Mouse (Mus musculus) intestine, embryonic 14.5 days (tissue): ENCODE data around the gene Spock1. TPM values are rescaled to one million over a fixed set of nuclear protein-coding genes. Genes with fewer than 3 reads are reported as not detected.
"Not testable (repeated sequence)": the region's sequence is repeated elsewhere in the genome, so short reads cannot be mapped to it uniquely, and the experiment has no call there.

Source experiments
- ATAC-seq: fragments of 200-750 bp; cut with Nextera tagmentation; replicated peaks from 2 replicates; pipeline ENCODE4 v1.8.0; 2017; ENCODE audit warnings: low read depth, moderate number of reproducible peaks, moderate TSS enrichment, moderate library complexity; ENCODE audit not compliant: low FRiP score, low TSS enrichment
- DNase-seq: peaks from one replicate; pipeline ENCODE4 v3.0.0-alpha.2; 2018; ENCODE audit warnings: low spot score
- H3K27ac ChIP-seq: fragments of 300-500 bp; sonication (generic); 2 replicates; pipeline ENCODE4 v1.5.1; 2014; ENCODE audit warnings: low read depth, mild to moderate bottlenecking, control low read depth
- H3K27me3 ChIP-seq: fragments of 300-500 bp; sonication (generic); replicated peaks from 2 replicates; pipeline ENCODE4 v1.6.1; 2014; ENCODE audit warnings: low read length, control low read depth; ENCODE audit not compliant: control insufficient read depth, insufficient read depth
- H3K36me3 ChIP-seq: fragments of 300-500 bp; sonication (generic); 2 replicates; pipeline ENCODE4 v1.6.1; 2014; ENCODE audit warnings: low read length, control low read depth; ENCODE audit not compliant: control insufficient read depth, insufficient read depth
- H3K4me1 ChIP-seq: fragments of 300-500 bp; sonication (generic); replicated peaks from 2 replicates; pipeline ENCODE4 v1.6.1; 2014; ENCODE audit warnings: low read length, control low read depth, mixed read lengths; ENCODE audit not compliant: control insufficient read depth, insufficient read depth
- H3K4me2 ChIP-seq: fragments of 300-500 bp; sonication (generic); 2 replicates; pipeline ENCODE4 v1.6.1; 2014; ENCODE audit warnings: low read length
- H3K4me3 ChIP-seq: fragments of 300-500 bp; sonication (generic); 2 replicates; pipeline ENCODE4 v1.5.1; 2014; ENCODE audit warnings: low read depth, low read length, control low read depth, mixed read lengths
- H3K9ac ChIP-seq: fragments of 300-500 bp; sonication (generic); 2 replicates; pipeline ENCODE4 v1.6.1; 2014; ENCODE audit warnings: mild to moderate bottlenecking, low read length
- H3K9me3 ChIP-seq: fragments of 300-500 bp; sonication (generic); 2 replicates; pipeline ENCODE4 v1.6.1; 2016; ENCODE audit warnings: low read length, control low read depth; ENCODE audit not compliant: control insufficient read depth
- WGBS: fragments of 180-500 bp; shearing (Covaris S2); extraction: QIAGEN DNeasy Blood & Tissue Kit; methylation state at CpG from one replicate; pipeline ENCODE4 v1.1.7; 2014; 5-methylcytosine and 5-hydroxymethylcytosine counted together
- polyA plus RNA-seq: library from polyadenylated mRNA; unstranded; fragments of >200 nt; fragmentation: Nextera tagmentation; extraction: Ambion mirVana; gene quantifications from 2 replicates; pipeline ENCODE4 v1.2.1, GENCODE M21; 2014

Spock1 gene
- polyA plus RNA-seq, 1 experiment from 2014 or later, result 5.1 TPM

DNA sequence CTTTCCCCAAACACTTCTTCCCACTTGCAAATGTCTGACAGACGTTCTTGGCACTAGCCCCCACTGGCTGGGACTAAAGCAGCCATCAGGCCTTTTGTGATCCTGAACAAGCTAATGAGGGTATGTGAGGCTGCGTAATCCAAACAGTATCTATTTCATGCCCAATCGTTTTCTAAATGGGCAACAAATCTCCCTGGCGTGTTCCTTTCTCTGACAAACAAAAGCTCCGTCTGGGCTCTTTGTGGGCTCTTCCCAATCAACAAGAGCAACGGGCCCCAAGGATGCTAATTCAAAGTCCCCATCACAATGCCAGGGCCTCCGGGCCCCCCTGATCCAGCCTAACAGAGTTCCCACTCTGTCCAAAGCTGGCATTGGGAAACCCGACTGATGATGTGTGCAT is 304.9 kb downstream of the Spock1 start:
- ATAC-seq (no peak), DNase-seq (no peak)
- H3K27ac ChIP-seq, result no peak overlapping the region
- WGBS, result 74% methylated on average over 8 of the region's 8 CpGs
- no peak overlapping the region for H3K9ac ChIP-seq
- no peaks in the 10 kb centered on the region for H3K9me3 ChIP-seq
- H3K36me3 ChIP-seq, result no peaks in the 10 kb centered on the region
- H3K27me3 ChIP-seq, result no peaks in the 10 kb centered on the region
- no peak overlapping the region for H3K4me2 ChIP-seq
- H3K4me1 ChIP-seq, result 0 out of 2 replicates have a peak, but pooled peaks cover 3% of the 10 kb centered on the region
- H3K4me3 ChIP-seq, result no peak overlapping the region

DNA sequence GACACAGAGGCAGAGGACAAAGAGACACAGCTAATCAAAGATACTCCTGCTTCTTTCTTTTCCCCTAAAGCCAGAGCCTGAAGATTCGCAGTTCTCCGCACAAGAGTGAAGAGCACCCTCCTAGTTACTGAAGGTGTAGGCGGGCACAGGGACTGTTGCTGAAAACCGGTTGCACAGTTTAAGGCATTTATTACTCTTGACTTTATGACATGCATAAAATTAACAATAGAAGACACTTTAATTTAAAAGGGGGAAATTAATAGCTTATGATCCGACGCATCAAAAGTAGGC is 312.4 kb downstream of the Spock1 start:
- ATAC-seq, result no peak
- Histone ChIP-seq H3K4me1 (no peaks in the 10 kb centered on the region), H3K27ac (no peak overlapping the region), H3K4me3 (no peak overlapping the region), H3K27me3 (no peaks in the 10 kb centered on the region), H3K4me2 (no peak overlapping the region), H3K9ac (no peak overlapping the region), H3K36me3 (no peaks in the 10 kb centered on the region), H3K9me3 (no peaks in the 10 kb centered on the region)
- no peak for DNase-seq
- WGBS, result 87% methylated on average over 6 of the region's 6 CpGs

DNA sequence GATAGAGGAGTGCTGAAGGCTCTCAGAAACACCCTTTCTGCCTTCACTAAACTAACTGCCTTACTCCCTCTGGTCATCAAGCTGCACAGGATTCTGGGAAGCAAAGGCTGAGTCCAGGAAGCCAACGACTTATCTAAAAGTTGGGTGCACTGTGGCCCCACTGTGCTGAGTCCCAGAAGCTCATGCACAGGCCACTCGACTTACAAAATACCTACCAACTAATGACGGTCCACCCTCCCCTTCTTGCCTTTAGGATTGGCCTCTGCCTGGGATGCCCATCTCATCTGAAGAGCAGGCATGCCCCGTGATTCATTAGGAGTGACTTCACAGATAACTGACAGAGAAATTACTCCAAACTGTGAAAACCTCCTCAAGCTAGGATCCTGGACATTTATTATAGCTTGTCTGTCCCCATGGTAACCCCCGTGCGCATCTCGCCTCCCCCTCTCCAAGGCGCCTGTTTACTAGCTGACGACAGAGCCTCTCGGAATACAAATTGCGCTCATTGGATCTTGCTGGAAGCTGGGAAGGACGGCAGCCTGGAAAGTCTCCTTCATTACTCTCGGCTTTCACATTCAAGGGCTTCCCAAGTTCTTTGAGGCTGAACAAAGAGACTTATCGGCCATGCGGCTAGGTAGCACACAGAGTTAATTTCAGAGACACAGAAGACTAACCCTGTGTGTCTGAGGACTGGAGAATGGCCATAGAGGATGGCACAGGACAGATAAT is 312.9 kb downstream of the Spock1 start:
- no peak overlapping the region for H3K4me2 ChIP-seq
- H3K9me3 ChIP-seq, result no peaks in the 10 kb centered on the region
- no peak overlapping the region for H3K4me3 ChIP-seq
- H3K4me1 ChIP-seq, result no peaks in the 10 kb centered on the region
- H3K9ac ChIP-seq, result no peak overlapping the region
- no peaks in the 10 kb centered on the region for H3K36me3 ChIP-seq
- H3K27ac ChIP-seq, result no peak overlapping the region
- no peaks in the 10 kb centered on the region for H3K27me3 ChIP-seq
- no peak for ATAC-seq
- no peak for DNase-seq
- 54% methylated on average over 15 of the region's 15 CpGs for WGBS

DNA sequence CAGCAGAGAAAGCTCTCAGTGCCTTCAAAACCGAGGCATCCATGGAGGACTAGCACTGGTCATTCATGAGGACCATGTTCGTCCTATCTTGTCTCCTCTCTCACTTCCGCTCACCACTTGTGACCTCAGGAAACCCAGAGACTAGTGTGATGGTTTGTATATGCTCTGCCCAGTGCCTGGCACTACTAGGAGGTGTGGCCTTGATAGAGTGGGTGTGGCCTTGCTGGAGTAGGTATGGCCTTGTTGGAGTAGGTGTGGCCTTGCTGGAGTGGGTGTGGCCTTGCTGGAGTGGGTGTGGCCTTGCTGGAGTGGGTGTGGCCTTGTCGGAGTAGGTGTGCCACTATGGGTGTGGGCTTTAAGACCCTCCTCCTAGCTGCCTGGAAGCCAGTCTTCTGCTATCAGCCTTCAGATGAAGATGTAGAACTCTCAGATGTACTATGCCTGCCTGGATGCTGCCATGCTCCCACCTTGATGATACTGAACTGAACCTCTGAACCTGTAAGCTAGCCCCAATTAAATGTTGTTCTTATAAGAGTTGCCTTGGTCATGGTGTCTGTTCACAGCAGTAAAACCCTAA is 318.7 kb downstream of the Spock1 start:
- not testable (repeated sequence) for H3K4me2 ChIP-seq, ATAC-seq, H3K27ac ChIP-seq, H3K9ac ChIP-seq, H3K4me1 ChIP-seq, DNase-seq, H3K27me3 ChIP-seq, H3K4me3 ChIP-seq, H3K36me3 ChIP-seq, H3K9me3 ChIP-seq
- WGBS, result 89% methylated on average over 4 of the region's 4 CpGs

DNA sequence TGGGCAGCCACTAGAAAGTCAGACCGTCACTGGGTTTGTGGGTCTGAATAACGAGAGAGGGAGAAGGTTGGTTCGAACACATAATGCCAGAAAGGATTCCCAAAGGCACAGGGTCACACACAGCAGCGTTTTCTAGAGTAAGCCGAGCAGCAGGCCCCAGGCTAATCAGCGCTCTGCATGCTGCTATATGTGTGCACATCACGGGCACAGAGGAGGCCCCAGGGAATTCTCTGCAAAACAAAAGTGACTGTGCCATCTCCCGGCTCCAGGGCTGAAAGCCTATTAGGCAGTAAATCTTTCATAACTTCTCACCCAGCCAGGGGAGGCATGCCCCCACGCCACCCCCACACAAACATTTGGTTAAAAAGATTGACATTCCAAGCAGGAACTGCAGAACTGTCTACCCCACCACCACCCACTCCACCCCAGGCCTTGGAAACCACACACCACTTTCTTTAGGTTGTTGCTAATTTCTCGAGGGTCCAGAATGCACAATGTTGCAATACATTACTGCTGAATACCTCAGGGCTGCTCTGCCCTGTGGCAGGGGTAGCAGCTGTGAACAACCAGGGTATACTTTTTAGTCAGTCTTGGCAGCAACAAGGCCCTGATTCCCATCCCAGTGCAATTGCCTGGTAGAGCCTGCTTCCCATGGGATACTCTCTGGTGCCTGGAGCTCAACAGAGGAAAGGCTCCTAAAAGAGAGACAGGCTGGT is 319.4 kb downstream of the Spock1 start:
- ATAC-seq, result no peak
- WGBS, result 50% methylated on average over 10 of the region's 10 CpGs
- DNase-seq, result no peak
- no peak overlapping the region for H3K27ac ChIP-seq
- no peaks in the 10 kb centered on the region for H3K4me1 ChIP-seq
- H3K9me3 ChIP-seq, result no peaks in the 10 kb centered on the region
- H3K27me3 ChIP-seq, result no peaks in the 10 kb centered on the region
- H3K9ac ChIP-seq, result no peak overlapping the region
- no peak overlapping the region for H3K4me3 ChIP-seq
- H3K36me3 ChIP-seq, result no peaks in the 10 kb centered on the region
- no peak overlapping the region for H3K4me2 ChIP-seq

DNA sequence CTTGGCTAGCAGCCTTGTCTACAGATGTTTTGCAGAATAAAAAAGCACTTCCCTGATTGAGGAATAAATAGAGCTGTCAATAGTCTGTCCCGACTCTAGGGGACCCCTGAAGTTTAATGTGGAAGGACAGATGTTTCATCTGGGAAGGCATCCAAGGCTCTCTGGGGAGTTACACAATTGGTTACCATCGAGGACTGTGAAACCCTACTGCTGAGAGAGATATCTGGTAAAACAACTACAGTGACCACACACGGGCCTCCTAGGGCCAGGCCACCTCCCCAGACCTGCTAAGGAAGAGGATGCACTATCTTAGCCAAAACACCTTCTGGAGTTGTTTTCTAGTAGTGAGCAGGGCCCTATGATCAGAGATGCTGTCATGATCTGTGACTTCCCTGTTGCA is 323.0 kb downstream of the Spock1 start:
- no peak for ATAC-seq
- Histone ChIP-seq H3K9ac (no peak overlapping the region), H3K36me3 (no peaks in the 10 kb centered on the region), H3K4me1 (no peaks in the 10 kb centered on the region), H3K27ac (no peak overlapping the region), H3K9me3 (no peaks in the 10 kb centered on the region), H3K27me3 (no peaks in the 10 kb centered on the region), H3K4me2 (no peak overlapping the region), H3K4me3 (no peak overlapping the region)
- DNase-seq, result no peak
- WGBS, result 59% methylated on average over 3 of the region's 3 CpGs

DNA sequence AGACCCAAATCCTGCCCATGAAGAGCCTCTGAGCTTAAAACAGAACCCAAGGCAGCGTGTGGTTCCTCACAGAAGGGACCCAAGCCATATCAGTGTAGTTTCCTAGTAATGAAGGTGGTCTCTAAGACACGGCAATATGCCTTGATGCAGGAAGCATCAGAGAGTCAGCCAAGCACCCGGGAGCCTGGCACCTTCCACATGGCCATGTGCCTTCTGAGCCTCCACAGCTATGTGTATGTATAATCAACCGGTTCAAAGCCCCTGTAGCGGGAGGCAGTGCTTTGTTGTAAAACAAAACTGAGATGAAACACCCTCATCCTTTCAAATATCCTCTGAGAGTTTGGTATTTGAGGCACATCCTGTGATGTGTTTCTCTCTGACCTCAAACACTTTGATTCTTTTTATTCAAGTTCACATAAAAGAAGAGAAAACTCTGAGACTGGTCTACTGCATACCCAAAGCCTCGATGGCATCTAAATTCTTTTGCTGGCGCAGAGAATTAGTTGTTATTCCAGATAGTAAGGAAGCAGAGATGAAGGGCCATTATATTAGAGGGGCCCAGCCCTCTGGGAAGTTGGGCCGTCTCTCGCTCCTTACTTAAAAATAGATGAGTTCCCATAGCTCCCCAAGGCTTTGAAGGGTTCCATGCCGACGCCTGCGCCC is 325.7 kb downstream of the Spock1 start:
- Histone ChIP-seq H3K9me3 (no peaks in the 10 kb centered on the region), H3K4me1 (no peaks in the 10 kb centered on the region), H3K9ac (no peak overlapping the region), H3K4me3 (no peak overlapping the region), H3K4me2 (no peak overlapping the region), H3K27ac (no peak overlapping the region), H3K36me3 (no peaks in the 10 kb centered on the region), H3K27me3 (no peaks in the 10 kb centered on the region)
- WGBS, result 84% methylated on average over 12 of the region's 12 CpGs
- DNase-seq, result no peak
- no peak for ATAC-seq

DNA sequence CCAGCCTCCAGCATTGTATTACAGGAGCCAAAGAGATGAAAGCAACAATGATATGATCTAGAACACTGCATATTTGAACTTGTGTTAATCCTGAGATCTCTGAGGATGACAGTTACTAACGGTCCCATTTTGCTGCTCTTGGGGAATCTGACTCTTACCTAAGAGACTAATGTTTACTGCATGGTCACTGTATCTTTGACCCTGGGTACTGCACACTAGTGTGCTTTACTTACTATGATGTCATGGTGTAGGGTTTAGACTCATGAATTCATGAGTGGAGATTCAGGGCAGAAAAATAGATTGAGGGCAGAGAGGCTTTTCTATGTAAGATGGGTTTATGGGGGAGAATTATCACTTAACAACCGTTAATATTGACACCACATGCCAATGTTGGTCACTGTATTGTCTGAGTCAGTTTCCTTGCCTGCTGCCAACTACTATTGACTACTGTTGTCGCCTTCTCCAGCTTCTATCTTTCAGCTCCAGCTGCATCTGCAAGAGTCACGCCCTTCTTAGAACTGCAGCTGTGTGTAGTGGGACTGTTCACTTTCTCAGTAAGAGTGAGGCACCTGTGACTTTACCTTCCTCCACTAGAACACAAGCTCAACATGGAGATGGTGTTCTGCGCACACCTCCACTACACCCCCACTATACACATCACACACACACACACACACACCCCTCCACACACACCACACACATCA is 330.4 kb downstream of the Spock1 start:
- 89% methylated on average over 5 of the region's 5 CpGs for WGBS

More for the DNA sequence above, 330.4 kb downstream of the Spock1 start:
- DNase-seq, result no peak
- Histone ChIP-seq H3K4me3 (no peak overlapping the region), H3K9ac (no peak overlapping the region), H3K27me3 (no peaks in the 10 kb centered on the region), H3K27ac (no peak overlapping the region), H3K36me3 (no peaks in the 10 kb centered on the region), H3K4me2 (no peak overlapping the region), H3K9me3 (no peaks in the 10 kb centered on the region), H3K4me1 (no peaks in the 10 kb centered on the region)
- ATAC-seq, result no peak
